Mouse (Mus musculus): ENCODE data around the gene Gcnt2. TPM values are rescaled to one million over a fixed set of nuclear protein-coding genes. Genes with fewer than 3 reads are reported as not detected.

The Gcnt2 gene
- polyA plus RNA-seq, 1 experiment from 2014 or later, result 7.9 TPM

- no peak overlapping the region for H3K4me3 ChIP-seq (replicated peaks)
- 96% methylated on average over 6 of the region's 6 CpGs for WGBS
- no peaks in the 10 kb centered on the region for H3K27me3 ChIP-seq (replicated peaks)
- H3K9ac ChIP-seq, result no peak overlapping the region
- no peak for ATAC-seq (ENCODE audit: insufficient read depth, low FRiP score, low read depth)
- H3K4me1 ChIP-seq, result no peaks in the 10 kb centered on the region
- H3K4me2 ChIP-seq, result no peak overlapping the region
- no peak overlapping the region for H3K27ac ChIP-seq
- H3K36me3 ChIP-seq, result no peaks in the 10 kb centered on the region
- H3K9me3 ChIP-seq, result no peaks in the 10 kb centered on the region
These were observed 50.5 kb downstream of the Gcnt2 start for GRCm38 (mm10) chr13:40910047-40910446.

- ATAC-seq (ENCODE audit: insufficient read depth, low FRiP score, low read depth), result no peak
- Histone ChIP-seq H3K4me1 (peaks cover 6% of the 10 kb centered on the region; the same call in 1 of the 2 replicates), H3K9ac (no peak overlapping the region), H3K36me3 (no peaks in the 10 kb centered on the region), H3K9me3 (no peaks in the 10 kb centered on the region), H3K27me3 (replicated peaks) (no peaks in the 10 kb centered on the region), H3K4me3 (replicated peaks) (no peak overlapping the region), H3K4me2 (no peak overlapping the region), H3K27ac (no peak overlapping the region)
- WGBS, result 86% methylated on average over 6 of the region's 6 CpGs
These were observed 52.4 kb downstream of the Gcnt2 start for GRCm38 (mm10) chr13:40911951-40912350.

GRCm38 (mm10) chr13:40913395-40914018 lies 54.0 kb downstream of the Gcnt2 start:
- ATAC-seq (ENCODE audit: insufficient read depth, low FRiP score, low read depth), result no peak
- H3K36me3 ChIP-seq, result no peaks in the 10 kb centered on the region
- H3K9ac ChIP-seq, result no peak overlapping the region
- no peak overlapping the region for H3K27ac ChIP-seq
- peaks cover 12% of the 10 kb centered on the region for H3K4me1 ChIP-seq
- H3K4me3 ChIP-seq (replicated peaks), result no peak overlapping the region
- no peak overlapping the region for H3K4me2 ChIP-seq
- no peaks in the 10 kb centered on the region for H3K27me3 ChIP-seq (replicated peaks)
- H3K9me3 ChIP-seq, result no peaks in the 10 kb centered on the region
- 83% methylated on average over 14 of the region's 14 CpGs for WGBS

GRCm38 (mm10) chr13:40914053-40914585 lies 54.6 kb downstream of the Gcnt2 start:
- WGBS, result 45% methylated on average over 4 of the region's 4 CpGs
- no peaks in the 10 kb centered on the region for H3K9me3 ChIP-seq
- no peak for ATAC-seq (ENCODE audit: insufficient read depth, low FRiP score, low read depth)
- H3K4me3 ChIP-seq (replicated peaks), result no peak overlapping the region
- peaks cover 12% of the 10 kb centered on the region for H3K4me1 ChIP-seq
- H3K27me3 ChIP-seq (replicated peaks), result no peaks in the 10 kb centered on the region
- no peak overlapping the region for H3K9ac ChIP-seq
- H3K27ac ChIP-seq, result no peak overlapping the region
- H3K4me2 ChIP-seq, result no peak overlapping the region
- H3K36me3 ChIP-seq, result no peaks in the 10 kb centered on the region

- Histone ChIP-seq H3K4me1 (peaks cover 12% of the 10 kb centered on the region), H3K36me3 (no peaks in the 10 kb centered on the region), H3K9ac (no peak overlapping the region), H3K4me3 (replicated peaks) (peak overlapping the region; percentile 57), H3K27me3 (replicated peaks) (no peaks in the 10 kb centered on the region), H3K9me3 (no peaks in the 10 kb centered on the region), H3K27ac (peak overlapping the region; percentile 23; the same call in 1 of the 2 replicates), H3K4me2 (peak overlapping the region; percentile 96)
- ATAC-seq (ENCODE audit: insufficient read depth, low FRiP score, low read depth), result no peak; the same call in 1 of the 2 replicates
- 9% methylated on average over 21 of the region's 21 CpGs for WGBS
These were observed 57.0 kb downstream of the Gcnt2 start for GRCm38 (mm10) chr13:40916321-40917160.

- H3K4me1 ChIP-seq, result peaks cover 12% of the 10 kb centered on the region
- 0 out of 2 replicates have a peak, but pooled peaks have one; percentile 57 for ATAC-seq (ENCODE audit: insufficient read depth, low FRiP score, low read depth)
- H3K27me3 ChIP-seq (replicated peaks), result no peaks in the 10 kb centered on the region
- peak overlapping the region; percentile 23; the same call in 1 of the 2 replicates for H3K27ac ChIP-seq
- peak overlapping the region; percentile 57 for H3K4me3 ChIP-seq (replicated peaks)
- H3K4me2 ChIP-seq, result peak overlapping the region; percentile 96
- H3K36me3 ChIP-seq, result no peaks in the 10 kb centered on the region
- peak overlapping the region; percentile 40 for H3K9ac ChIP-seq
- WGBS, result under 1% methylated on average over 38 of the region's 38 CpGs
- no peaks in the 10 kb centered on the region for H3K9me3 ChIP-seq
These were observed 57.9 kb downstream of the Gcnt2 start for GRCm38 (mm10) chr13:40917161-40918091.

GRCm38 (mm10) chr13:40921326-40922059 lies 61.9 kb downstream of the Gcnt2 start:
- ATAC-seq (ENCODE audit: insufficient read depth, low FRiP score, low read depth), result no peak

GRCm38 (mm10) chr13:40922311-40922877 lies 62.8 kb downstream of the Gcnt2 start:
- no peak overlapping the region for H3K4me2 ChIP-seq
- WGBS, result 76% methylated on average over 11 of the region's 11 CpGs
- peaks cover 5% of the 10 kb centered on the region for H3K4me1 ChIP-seq
- H3K27ac ChIP-seq, result no peak overlapping the region
- no peak overlapping the region for H3K9ac ChIP-seq
- no peak for ATAC-seq (ENCODE audit: insufficient read depth, low FRiP score, low read depth)
- H3K27me3 ChIP-seq (replicated peaks), result no peaks in the 10 kb centered on the region
- no peak overlapping the region for H3K4me3 ChIP-seq (replicated peaks)
- no peaks in the 10 kb centered on the region for H3K36me3 ChIP-seq
- no peaks in the 10 kb centered on the region for H3K9me3 ChIP-seq

More at GRCm38 (mm10) chr13:40921326-40922059, 61.9 kb downstream of the Gcnt2 start:
- H3K9ac ChIP-seq, result no peak overlapping the region
- no peaks in the 10 kb centered on the region for H3K9me3 ChIP-seq
- WGBS, result 55% methylated on average over 8 of the region's 8 CpGs
- no peaks in the 10 kb centered on the region for H3K36me3 ChIP-seq
- H3K4me2 ChIP-seq, result no peak overlapping the region
- peaks cover 8% of the 10 kb centered on the region for H3K4me1 ChIP-seq
- no peak overlapping the region for H3K27ac ChIP-seq
- no peak overlapping the region for H3K4me3 ChIP-seq (replicated peaks)
- no peaks in the 10 kb centered on the region for H3K27me3 ChIP-seq (replicated peaks)

GRCm38 (mm10) chr13:40923756-40924315 lies 64.3 kb downstream of the Gcnt2 start:
- H3K27me3 ChIP-seq (replicated peaks), result no peaks in the 10 kb centered on the region
- no peaks in the 10 kb centered on the region; the same call in 1 of the 2 replicates for H3K4me1 ChIP-seq
- H3K9me3 ChIP-seq, result no peaks in the 10 kb centered on the region
- H3K4me2 ChIP-seq, result no peak overlapping the region
- no peak for ATAC-seq (ENCODE audit: insufficient read depth, low FRiP score, low read depth)
- no peak overlapping the region for H3K27ac ChIP-seq
- 55% methylated on average over 4 of the region's 4 CpGs for WGBS
- no peak overlapping the region for H3K4me3 ChIP-seq (replicated peaks)
- H3K36me3 ChIP-seq, result no peaks in the 10 kb centered on the region
- H3K9ac ChIP-seq, result no peak overlapping the region

GRCm38 (mm10) chr13:40928192-40928898 lies 68.8 kb downstream of the Gcnt2 start:
- Histone ChIP-seq H3K27ac (peak overlapping the region; percentile 65), H3K4me1 (0 out of 2 replicates have a peak, but pooled peaks cover 2% of the 10 kb centered on the region), H3K4me3 (replicated peaks) (no peak overlapping the region), H3K27me3 (replicated peaks) (no peaks in the 10 kb centered on the region), H3K9ac (no peak overlapping the region), H3K9me3 (no peaks in the 10 kb centered on the region), H3K36me3 (no peaks in the 10 kb centered on the region), H3K4me2 (0 out of 2 replicates have a peak overlapping the region, but pooled peaks have one; percentile 16)
- ATAC-seq (ENCODE audit: insufficient read depth, low FRiP score, low read depth), result no peak
- 67% methylated on average over 9 of the region's 9 CpGs for WGBS

All from stomach, embryonic 15.5 days (tissue).